Mouse (Mus musculus): ENCODE results near the gene Camsap3. TPM values are rescaled to one million over a fixed set of nuclear protein-coding genes. Genes with fewer than 3 reads are reported as not detected.

The Camsap3 gene
- polyA plus RNA-seq (2012) = not detected in 2 replicates

DNA sequence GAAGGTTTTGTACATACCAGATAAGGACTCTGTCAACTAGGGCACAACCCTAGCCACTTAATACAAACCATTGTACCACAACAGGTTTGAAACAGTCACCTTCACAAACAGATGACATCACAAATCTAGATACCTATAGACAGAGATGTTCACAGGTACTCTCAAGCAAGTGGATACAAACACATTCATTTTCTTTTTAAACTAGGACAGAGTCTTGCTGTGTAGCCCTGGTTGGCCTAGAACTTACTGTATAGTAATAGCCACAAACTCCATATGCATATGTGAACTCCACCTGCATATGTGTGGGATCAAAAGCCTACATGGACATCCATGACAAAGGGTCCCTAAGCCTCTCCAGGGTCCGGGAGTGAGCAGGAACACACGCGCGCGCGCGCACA is at the start of gene Camsap3:
Gene Camsap3 (plus strand): TSS at position 301 of the 398 bp plus-strand sequence.
- no peak for TF ChIP-seq GATA1 (IDR thresholded peaks at IDR 0.05; ENCODE audit: low read length)

DNA sequence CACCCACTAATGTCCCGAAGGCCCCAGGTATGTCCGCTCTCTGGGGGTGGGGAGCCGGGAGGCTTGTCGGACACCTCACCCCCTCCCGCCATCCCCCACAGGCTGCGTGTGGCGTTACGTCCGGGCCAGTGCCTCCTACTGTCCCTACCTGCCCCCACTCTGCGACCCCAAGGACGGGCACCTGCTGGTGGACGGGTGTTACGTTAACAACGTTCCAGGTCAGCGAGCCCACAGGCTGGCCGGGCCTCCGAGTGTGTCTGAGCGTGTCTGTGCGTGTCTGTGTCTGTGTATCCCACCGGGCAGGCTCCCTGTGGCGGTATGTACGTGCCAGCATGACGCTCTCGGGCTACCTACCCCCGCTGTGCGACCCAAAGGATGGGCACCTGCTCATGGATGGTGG is 49.4 kb upstream of the Camsap3 start:
- TF ChIP-seq GATA1 (IDR thresholded peaks at IDR 0.05; ENCODE audit: low read length) = no peak

DNA sequence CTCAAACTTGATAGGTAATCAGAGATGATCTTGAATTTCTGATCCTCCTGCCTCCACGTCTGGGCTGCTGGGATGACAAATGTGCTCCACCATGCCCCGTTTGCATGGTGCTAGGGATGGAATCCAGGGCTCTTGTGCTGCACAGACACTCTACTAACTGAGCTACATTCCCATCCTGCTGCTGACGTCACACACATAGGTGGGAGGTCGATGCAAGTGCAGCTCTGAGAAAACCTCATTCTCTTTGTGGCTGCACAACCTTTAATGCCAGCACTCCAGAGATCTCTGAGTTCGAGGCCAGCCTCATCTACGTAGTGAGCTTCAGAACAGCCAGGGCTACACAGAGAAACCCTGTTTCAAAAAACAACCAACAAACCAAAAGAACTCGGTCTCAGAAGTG is 47.9 kb upstream of the Camsap3 start:
- no peak for TF ChIP-seq GATA1 (IDR thresholded peaks at IDR 0.05; ENCODE audit: low read length)

DNA sequence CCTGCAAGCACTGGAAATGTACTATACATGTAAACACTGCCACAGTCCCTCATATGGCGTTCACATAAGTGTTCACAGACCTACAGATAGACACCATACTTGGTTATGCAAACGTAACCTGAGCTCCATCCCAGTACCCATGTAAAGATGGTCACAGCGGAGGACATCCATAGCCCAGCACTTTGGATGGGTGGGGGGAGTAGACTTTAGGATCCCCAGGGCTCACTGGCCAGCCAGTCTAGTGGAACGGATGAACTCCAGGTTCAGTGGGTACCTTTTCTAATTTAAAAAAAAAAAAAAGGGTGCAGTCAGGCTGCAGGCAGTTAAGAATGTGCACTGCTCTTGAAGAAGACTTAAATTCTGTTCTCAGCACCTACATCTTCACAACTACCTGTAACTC is 47.0 kb upstream of the Camsap3 start:
- no peak for TF ChIP-seq GATA1 (IDR thresholded peaks at IDR 0.05; ENCODE audit: low read length)

DNA sequence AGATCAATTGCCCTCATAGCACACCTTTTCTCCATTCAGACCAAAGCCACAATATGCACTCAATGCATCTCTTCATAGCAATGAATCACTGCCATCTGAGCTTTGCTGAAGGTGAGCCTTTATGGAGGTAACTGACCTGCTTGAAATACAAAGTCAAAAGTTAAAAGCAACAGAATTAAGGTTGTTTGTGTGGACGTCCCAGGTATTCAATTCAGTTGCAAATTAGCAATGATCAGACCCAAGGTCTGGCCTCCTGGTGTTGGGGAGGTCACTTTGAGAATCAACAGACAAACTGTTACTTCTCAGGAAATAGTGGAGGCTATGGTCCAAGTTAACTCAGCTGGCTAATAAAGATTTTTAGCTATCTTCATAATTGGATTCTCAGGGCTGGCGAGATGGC is 40.6 kb upstream of the Camsap3 start:
- no peak for TF ChIP-seq GATA1 (IDR thresholded peaks at IDR 0.05; ENCODE audit: low read length)

DNA sequence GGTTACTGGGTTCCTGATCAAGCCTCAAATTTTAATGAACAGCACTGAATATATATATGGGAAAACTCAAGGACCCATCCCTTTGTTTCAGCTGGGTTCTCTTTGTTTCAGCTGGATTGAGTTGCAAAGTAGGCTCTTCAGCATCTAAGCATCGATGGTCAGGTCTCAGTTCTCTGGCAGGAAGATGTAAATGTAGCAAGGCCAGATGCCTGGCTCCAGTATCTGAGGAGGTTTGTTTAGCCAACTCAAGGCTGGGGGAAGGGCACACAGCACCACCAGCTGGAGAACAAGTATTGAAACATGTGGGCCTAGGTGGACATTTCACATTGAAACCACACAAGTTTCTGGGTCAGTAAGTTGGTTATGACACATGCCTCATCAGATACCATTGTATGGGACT is 34.9 kb upstream of the Camsap3 start:
- no peak for TF ChIP-seq GATA1 (IDR thresholded peaks at IDR 0.05; ENCODE audit: low read length)

DNA sequence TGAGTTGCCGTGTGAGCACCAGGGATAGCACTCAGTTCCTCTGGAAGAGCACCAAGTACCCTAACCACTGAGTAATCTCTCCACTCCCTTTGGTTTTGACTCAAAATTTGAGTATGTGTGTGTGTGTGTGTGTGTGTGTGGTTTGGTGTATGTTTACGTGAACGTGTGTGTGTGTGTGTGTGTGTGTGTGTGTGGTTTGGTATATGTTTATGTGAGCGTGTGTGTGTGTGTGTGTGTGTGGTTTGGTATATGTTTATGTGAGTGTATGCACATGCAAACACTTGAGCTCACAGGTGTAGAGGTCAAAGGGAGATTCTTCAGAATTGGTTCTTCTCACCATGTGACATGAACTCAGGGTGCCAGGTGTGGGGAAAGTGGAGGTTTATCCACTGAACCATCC is 31.0 kb upstream of the Camsap3 start:
- TF ChIP-seq GATA1 (IDR thresholded peaks at IDR 0.05; ENCODE audit: low read length) = no peak

DNA sequence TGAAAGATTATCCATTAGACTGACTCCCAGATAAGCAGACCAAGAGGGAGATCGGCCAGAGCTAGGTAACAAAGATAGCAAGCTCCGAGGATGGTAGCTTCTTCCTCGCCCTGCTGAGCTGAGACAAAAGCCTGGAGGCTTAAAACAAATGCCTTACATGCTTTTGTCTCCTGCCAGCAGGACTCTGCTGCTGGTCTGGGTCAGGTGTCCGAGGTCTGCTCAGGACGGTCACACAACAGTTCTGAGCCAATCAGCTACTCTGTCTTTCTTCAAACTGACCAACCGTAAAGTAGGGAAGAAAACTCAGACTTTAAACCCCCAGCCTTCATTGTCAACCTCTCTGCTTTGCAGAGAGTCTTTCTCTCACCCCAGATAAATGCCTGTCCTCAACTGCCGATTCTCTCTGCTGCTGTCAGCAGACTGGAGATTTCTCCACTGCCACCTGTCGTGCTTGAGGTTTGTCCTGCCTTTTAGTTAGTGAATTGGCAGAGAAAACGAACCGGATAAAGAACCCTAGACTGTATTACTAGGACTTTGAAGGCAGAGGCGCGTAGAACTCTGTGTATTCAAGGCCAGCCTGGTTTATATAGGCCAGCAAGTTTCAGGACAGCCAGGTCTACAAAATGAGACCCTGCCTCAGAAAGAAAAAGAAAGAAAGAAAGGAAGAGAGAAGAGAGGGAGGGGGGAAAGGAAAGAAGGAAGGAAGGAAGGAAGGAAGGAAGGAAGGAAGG is 19.3 kb upstream of the Camsap3 start, which contains the start of gene C330021F23Rik:
Gene C330021F23Rik (plus strand): TSS at position 350 of the 731 bp plus-strand sequence.
- TF ChIP-seq GATA1 (IDR thresholded peaks at IDR 0.05; ENCODE audit: low read length) = no peak

DNA sequence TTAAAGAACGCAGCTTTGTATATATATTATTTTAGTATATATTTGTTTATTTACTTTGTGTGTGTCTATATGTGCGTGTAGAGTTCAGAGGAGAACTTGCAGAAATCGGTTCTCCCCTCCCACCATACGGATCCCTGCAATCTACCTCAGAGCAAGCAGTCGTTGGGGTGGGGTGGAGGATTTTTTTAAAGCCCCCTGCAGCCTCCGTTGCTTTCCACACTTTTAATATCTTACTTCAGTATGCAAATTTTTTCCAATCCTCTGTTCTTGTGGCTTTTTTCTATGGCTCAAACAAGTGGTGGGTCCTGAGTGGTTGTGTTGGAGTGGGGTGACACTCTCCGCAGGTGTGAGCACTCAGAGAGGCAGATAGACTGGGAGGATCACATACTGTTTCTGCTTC is 18.7 kb upstream of the Camsap3 start:
- no peak for TF ChIP-seq GATA1 (IDR thresholded peaks at IDR 0.05; ENCODE audit: low read length)

DNA sequence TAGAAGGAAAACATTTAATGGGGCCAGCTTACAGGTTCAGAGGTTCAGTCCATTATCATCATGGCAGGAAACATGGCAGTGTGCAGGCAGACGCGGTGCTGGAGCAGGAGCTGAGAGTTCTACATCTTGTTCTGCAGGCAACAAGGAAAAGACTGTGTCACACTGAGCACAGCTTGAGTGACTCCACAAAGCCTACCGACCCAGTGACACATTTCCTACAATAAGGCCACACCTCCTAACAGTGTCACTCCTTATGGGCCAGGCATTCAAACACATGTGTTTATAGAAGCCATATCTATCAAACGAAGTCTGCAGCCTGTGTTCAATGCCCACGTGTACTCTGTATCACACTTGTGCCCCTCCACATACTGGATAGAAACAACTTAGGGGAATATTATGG is 17.3 kb upstream of the Camsap3 start:
- TF ChIP-seq GATA1 (IDR thresholded peaks at IDR 0.05; ENCODE audit: low read length) = no peak

DNA sequence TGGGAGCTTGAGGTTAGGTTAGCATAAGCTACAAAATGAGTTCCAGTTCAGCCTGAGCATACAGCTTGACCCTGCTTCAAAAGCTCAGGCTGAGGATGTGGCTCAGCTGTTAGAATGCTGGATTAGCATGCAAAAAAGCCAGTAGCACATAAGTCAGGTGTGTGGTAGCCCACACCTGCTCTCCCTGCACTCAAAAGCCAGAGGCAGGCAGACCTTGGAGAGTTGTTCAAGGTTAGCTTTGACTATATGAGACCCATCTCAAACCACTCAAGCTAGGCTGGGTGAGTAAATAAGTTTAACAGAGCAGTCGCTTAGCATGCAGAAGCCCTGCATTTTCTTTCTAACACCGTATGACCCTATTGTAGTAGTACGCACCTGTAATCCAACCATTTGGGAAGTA is 12.5 kb upstream of the Camsap3 start:
- no peak for TF ChIP-seq GATA1 (IDR thresholded peaks at IDR 0.05; ENCODE audit: low read length)

DNA sequence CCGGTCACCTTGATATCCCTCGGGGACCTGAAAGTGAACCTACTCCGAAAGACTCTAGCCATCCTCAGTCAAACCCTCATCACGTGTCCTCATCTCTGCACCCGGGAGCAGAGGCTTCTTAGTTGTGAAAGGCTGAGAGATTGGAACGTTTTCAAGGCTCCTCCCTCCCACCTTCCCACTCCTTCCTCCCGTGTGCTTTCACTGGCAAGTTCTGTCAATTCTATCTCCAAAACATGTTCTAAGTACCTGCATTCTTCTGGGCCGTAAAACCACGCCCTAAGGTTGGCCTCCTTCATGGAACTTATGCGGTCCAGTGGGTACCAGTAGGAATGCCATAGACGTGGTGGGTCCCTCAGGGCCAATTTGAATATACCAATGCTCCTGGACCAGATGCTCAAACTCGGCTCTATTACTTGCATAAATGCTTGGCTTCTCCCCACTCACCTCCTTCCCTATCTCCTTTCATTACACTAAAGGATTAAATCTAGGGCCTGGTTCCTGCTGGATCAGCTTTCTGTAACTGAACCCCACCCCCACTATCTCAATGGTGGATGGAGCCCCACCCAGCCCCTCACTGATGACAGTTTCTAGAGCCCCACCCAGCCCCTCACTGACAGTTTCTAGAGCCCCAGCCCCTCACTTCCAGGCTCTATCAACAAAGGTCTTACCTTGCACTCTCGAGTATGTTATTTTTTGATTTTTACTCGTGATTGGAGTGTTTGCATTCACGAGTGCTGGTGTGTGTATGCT is 10.7 kb upstream of the Camsap3 start:
- no peak for TF ChIP-seq GATA1 (IDR thresholded peaks at IDR 0.05; ENCODE audit: low read length)

DNA sequence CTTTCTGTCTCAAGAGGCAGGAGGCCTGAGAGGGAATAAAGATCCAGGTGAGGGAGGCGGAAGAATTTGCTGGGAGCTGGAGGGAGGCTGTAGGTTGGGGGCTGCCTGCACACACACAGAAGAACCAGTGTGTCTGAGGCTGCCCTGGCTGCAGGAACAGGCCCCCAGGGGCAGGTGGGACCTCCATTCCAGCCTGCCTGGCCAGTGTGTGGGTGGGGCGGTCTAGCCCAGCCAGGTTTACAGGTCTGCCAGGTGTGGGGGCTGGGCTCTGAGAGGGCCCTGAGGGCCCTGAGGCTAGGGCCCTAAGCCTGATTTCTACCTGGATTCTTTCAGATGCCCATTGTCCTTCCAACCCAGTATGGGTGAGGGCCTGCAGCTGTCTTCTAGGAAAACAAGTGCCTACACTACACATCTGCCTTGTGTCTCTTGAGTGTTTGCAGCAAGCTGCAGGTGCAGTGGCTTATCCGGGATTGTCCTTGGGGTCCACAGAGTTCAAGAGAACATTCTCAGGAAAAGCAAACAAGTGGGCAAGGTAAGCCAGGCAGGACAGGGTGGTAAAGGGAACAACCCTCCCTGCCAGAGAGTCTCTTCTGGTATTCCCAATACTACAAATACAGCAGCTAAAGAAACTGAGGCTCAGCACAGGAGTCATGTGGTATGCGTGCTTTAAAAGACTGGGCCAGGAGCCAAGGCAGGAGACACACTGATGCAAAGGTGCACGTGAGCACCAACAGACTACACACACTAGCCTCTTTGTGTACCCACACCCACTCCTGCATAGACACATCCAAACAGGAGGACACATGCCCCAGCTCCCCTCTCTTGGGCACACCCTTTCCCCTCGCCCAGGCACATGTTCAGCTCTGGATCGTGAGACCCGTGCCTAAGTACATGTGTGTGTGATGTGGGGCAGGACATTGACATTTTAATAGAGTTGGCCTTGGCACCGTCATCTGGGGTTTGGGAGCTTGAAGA is 7.4 kb upstream of the Camsap3 start:
- no peak for TF ChIP-seq GATA1 (IDR thresholded peaks at IDR 0.05; ENCODE audit: low read length)

DNA sequence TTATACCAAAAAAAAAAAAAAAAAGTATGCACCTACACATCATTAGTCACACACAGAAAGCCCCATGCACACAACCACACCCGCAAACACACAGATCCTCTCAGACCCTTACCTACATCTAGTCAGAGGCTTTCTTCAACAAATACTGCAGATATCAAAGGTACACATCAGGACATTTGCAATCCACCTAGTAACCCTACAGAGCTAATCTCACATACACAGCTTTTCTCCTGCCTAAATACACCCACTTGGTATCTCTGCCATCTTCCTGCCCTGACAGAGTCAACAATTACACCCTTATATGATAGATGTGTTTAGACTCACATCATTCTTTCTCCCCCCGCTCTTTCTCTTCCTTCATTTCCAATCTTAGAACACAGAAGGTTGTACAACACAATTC is 641 bp upstream of the Camsap3 start:
- TF ChIP-seq GATA1 (IDR thresholded peaks at IDR 0.05; ENCODE audit: low read length) = no peak

DNA sequence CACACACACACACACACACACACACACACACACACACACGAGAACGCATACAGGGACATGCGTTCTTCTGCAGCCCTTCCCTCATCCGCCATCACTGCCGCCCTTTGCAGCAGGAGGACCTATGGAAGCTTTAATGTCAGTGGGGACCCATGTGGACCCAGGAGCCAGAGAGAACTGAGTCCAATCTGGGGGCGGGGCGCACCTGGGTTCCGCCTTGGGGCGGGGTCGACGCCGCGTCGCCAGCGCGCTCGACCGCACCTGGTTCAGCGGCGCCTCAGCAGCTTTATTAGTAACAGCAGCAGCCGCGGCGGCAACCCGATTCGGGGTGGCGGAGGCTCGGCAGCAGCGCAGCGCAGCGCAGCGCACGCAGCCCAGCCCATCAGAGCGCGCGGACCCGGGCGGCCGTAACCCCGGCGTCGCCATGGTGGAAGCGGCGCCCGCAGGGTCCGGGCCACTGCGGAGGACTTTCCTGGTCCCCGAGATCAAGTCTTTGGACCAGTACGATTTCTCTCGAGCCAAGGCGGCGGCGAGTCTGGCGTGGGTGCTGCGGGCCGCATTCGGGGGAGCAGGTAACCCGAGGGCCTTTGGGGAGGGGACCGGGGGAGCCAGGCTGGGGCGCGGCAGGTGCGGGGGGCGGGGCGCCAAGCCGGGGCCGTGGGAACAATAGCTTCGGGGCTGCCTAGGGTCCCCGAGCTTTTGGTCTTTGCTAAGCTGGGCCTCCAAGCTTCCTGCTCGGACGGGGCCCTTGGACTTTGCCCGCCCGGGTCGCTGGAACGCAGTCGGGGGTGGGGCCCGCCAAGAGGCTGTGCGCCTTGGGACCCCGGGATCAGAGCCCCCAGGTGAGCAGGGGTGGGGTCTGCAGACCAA is 531 bp downstream of the Camsap3 start:
- no peak for TF ChIP-seq GATA1 (IDR thresholded peaks at IDR 0.05; ENCODE audit: low read length)

All from G1E-ER4 (cell line).